Mouse (Mus musculus): ENCODE results near the gene Eed.

Eed gene

DNA sequence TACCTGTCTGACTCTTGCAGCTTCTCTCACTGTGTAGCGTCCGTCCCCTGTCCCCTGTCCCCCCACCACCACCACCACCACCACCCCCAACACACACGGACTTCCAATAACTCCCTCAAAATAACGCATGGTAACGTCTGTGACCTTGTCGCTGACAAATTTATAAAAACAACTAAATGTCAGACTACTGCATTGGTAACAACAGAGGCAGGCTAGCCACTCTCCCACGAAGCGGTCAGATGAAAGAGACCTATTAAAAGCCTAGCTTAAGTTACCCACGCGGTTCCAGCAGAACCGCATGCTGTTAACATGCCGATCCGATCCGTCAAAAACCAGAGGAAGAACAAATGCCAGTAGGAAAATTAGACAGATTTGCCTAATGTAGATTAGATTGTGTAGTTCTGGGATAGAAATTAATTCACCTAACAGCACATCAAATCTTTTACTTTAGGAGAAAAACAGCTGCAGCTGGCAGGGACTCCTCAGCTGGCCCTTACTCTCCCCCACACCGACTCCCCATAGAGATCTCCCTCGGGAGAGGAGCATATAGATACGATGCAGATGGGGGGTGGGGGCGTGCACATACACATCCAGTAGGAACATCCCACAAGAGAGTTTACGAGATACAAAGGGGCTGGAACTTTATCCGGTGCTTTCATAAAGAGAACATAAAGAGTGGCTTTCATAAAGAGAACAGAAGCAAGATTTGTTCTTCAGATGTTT is 71.7 kb downstream of the Eed start:
- no peak for DNase-seq (ENCODE audit: extremely low spot score, low spot score)

DNA sequence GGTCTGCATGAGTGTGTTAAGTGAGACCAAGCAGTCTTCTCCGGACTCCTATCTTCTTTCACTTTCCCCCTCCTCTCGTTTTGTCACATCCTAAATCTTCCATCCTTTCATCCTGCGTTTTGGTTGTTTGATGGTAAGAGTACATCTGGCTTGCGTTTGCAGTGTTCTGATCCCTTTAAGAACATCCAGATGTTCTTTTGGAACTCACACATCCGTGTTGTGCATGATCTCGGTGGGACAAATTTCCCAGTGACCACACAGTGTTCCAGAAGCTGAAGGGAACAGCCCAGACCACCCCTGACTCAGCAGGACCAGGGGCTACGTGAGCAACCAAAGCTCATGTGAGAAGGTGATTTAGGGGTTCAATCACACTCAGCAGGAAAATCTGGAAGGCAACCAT is 72.4 kb downstream of the Eed start:
- DNase-seq (ENCODE audit: extremely low spot score, low spot score), result no peak

- DNase-seq (ENCODE audit: extremely low spot score, low spot score), result peak; percentile 76
Measured at GRCm38 (mm10) chr7:89907950-89908349, 72.8 kb downstream of the Eed start.

All from neural tube, embryonic 10.5 days (tissue).